Mouse (Mus musculus) limb, embryonic 14.5 days (tissue): ENCODE measurements around the gene Tspan18. TPM values are rescaled to one million over a fixed set of nuclear protein-coding genes. Genes with fewer than 3 reads are reported as not detected.
A peak's percentile ranks its signal among the peaks of the same experiment; 100 is the strongest.

ENCODE experiments used
- ATAC-seq: fragments of 200-750 bp; cut with Nextera tagmentation; 2 replicates; pipeline ENCODE4 v1.8.0; 2017; ENCODE audit warnings: low read depth, moderate number of reproducible peaks, moderate TSS enrichment; ENCODE audit not compliant: low FRiP score
- DNase-seq: peaks from one replicate; pipeline ENCODE4 v3.0.0-alpha.2; 2015; ENCODE audit warnings: low spot score
- H3K27ac ChIP-seq: fragments of 300-500 bp; sonication (generic); replicated peaks from 2 replicates; pipeline ENCODE4 v1.5.1; 2014; ENCODE audit warnings: low read depth, mild to moderate bottlenecking, low read length, moderate library complexity, mixed read lengths
- H3K27me3 ChIP-seq: fragments of 300-500 bp; sonication (generic); 2 replicates; pipeline ENCODE4 v1.6.1; 2014; ENCODE audit warnings: low read length, mixed read lengths; ENCODE audit not compliant: control insufficient read depth, insufficient read depth
- H3K36me3 ChIP-seq: fragments of 300-500 bp; sonication (generic); 2 replicates; pipeline ENCODE4 v1.6.1; 2014; ENCODE audit warnings: mild to moderate bottlenecking, low read length, moderate library complexity, mixed read lengths; ENCODE audit not compliant: control insufficient read depth, insufficient read depth
- H3K4me1 ChIP-seq: fragments of 300-500 bp; sonication (generic); 2 replicates; pipeline ENCODE4 v1.6.1; 2014; ENCODE audit warnings: antibody characterized with exemption, low read length, mixed read lengths; ENCODE audit not compliant: control insufficient read depth, insufficient read depth
- H3K4me2 ChIP-seq: fragments of 300-500 bp; sonication (generic); replicated peaks from 2 replicates; pipeline ENCODE4 v1.6.1; 2014; ENCODE audit warnings: low read depth, mild to moderate bottlenecking, low read length, moderate library complexity; ENCODE audit not compliant: severe bottlenecking
- H3K4me3 ChIP-seq: fragments of 300-500 bp; sonication (generic); replicated peaks from 2 replicates; pipeline ENCODE4 v1.5.1; 2014; ENCODE audit warnings: low read length
- H3K9ac ChIP-seq: fragments of 300-500 bp; sonication (generic); 2 replicates; pipeline ENCODE4 v1.6.1; 2014; ENCODE audit warnings: mild to moderate bottlenecking, low read depth, low read length, moderate library complexity; ENCODE audit not compliant: severe bottlenecking
- H3K9me3 ChIP-seq: fragments of 300-500 bp; sonication (generic); 2 replicates; pipeline ENCODE4 v1.6.1; 2016; ENCODE audit warnings: low read length; ENCODE audit not compliant: control insufficient read depth
- POLR2A ChIP-seq: fragments of 200-500 bp; IDR thresholded peaks from 2 replicates; pipeline ENCODE4 v1.8.0; 2012; ENCODE audit warnings: inconsistent platforms, mild to moderate bottlenecking, moderate library complexity, borderline replicate concordance; ENCODE audit not compliant: insufficient read depth, insufficient read length; ENCODE audit errors: extremely low read depth
- WGBS: fragments of 180-500 bp; shearing (Covaris S2); extraction: QIAGEN DNeasy Blood & Tissue Kit; methylation state at CpG from one replicate; pipeline ENCODE4 v1.1.7; 2014; 5-methylcytosine and 5-hydroxymethylcytosine counted together
- polyA plus RNA-seq, 2 experiments: library from polyadenylated mRNA; depleted of rRNA in 1 of 2; stranded (reverse) in 1 of 2; unstranded in 1 of 2; fragments of >200 nt; fragmentation: Nextera tagmentation in 1 of 2; extraction: Ambion mirVana in 1 of 2; gene quantifications; 2 replicates each; pipeline versions ENCODE4 v1.2.1 to v1.2.3; 2012 to 2014

Gene Tspan18
- polyA plus RNA-seq (2012; rRNA removed) (34.5 and 42.3 TPM in 2 replicates), polyA plus RNA-seq (2014; fragmentation: Nextera tagmentation; extraction: Ambion mirVana) (24.5 and 26.6 TPM in 2 replicates)

- Histone ChIP-seq H3K4me3 (peak within 1 kb of the TSS; percentile 53), H3K36me3 (no peaks in the 10 kb centered on the region), H3K4me2 (peak within 1 kb of the TSS; percentile 100), H3K4me1 (peaks cover 10% of the 10 kb centered on the region; the same call in 1 of the 2 replicates), H3K9ac (peak within 1 kb of the TSS; percentile 63), H3K27ac (peak within 1 kb of the TSS; percentile 3; the same call in 1 of the 2 replicates), H3K27me3 (no peaks in the 10 kb centered on the region; the same call in 1 of the 2 replicates), H3K9me3 (no peaks in the 10 kb centered on the region)
- ATAC-seq (peak; percentile 87), DNase-seq (peak; percentile 54)
- TF ChIP-seq POLR2A, result no peak
- under 1% methylated on average over 57 of the region's 95 CpGs for WGBS
These were observed at the start of gene Tspan18 for GRCm38 (mm10) chr2:93333817-93334731. TSS of gene Tspan18 (minus strand) at chr2:93334505.

DNA sequence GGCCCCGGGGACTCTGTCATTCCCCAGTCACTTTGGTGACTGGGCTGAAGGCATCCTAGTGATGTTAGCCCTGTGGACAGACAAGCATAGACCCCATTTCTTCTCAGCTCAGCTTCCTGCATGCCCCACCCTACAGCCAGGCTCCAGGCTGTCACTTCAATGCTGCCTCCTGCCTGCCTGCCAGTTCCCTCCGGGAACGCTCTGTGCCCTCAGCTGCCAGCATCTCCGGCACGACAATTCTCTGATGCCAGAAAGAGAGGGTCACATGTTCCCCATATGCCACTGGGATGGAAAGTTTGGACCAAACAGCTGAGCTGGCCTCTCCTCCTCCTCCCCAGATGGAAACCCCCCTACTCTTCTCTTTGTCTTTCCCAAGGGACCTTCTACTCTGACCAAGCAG is 49.5 kb upstream of the Tspan18 start:
- H3K4me2 ChIP-seq, result no peak overlapping the region
- H3K27me3 ChIP-seq, result no peaks in the 10 kb centered on the region
- WGBS, result 83% methylated on average over 5 of the region's 5 CpGs
- no peak for TF ChIP-seq POLR2A
- H3K4me3 ChIP-seq, result no peak overlapping the region
- no peak overlapping the region for H3K27ac ChIP-seq
- DNase-seq (no peak), ATAC-seq (no peak)
- no peaks in the 10 kb centered on the region for H3K4me1 ChIP-seq
- no peak overlapping the region for H3K9ac ChIP-seq
- H3K9me3 ChIP-seq, result no peaks in the 10 kb centered on the region
- no peaks in the 10 kb centered on the region for H3K36me3 ChIP-seq

DNA sequence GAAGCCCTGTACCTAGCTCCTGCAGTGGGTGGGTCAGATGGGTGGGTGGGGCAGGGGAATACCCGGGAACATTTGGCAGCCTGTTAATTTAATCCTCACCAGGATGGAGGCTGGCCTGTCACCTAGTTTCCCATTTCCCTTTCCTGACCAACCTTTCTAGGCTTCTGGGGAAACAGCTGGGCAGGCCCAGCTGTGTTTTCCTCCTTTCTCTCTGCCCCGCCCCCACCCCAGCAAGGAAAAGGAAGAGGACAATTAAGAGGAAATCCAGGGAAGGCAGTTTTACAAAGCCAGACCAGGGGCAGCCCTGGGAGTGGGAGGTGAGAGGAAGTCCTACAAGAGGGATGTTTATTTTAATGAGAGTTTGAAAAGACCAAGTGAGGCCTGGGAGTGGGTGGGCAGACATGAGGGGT is 46.4 kb upstream of the Tspan18 start:
- TF ChIP-seq POLR2A, result no peak
- no peak overlapping the region for H3K4me3 ChIP-seq
- WGBS, result 18% methylated on average over 2 of the region's 2 CpGs
- no peaks in the 10 kb centered on the region for H3K27me3 ChIP-seq
- H3K4me2 ChIP-seq, result no peak overlapping the region
- no peak for ATAC-seq
- 0 out of 2 replicates have a peak, but pooled peaks cover 6% of the 10 kb centered on the region for H3K4me1 ChIP-seq
- no peak overlapping the region for H3K27ac ChIP-seq
- no peak for DNase-seq
- H3K9ac ChIP-seq, result no peak overlapping the region
- H3K36me3 ChIP-seq, result no peaks in the 10 kb centered on the region
- H3K9me3 ChIP-seq, result no peaks in the 10 kb centered on the region

DNA sequence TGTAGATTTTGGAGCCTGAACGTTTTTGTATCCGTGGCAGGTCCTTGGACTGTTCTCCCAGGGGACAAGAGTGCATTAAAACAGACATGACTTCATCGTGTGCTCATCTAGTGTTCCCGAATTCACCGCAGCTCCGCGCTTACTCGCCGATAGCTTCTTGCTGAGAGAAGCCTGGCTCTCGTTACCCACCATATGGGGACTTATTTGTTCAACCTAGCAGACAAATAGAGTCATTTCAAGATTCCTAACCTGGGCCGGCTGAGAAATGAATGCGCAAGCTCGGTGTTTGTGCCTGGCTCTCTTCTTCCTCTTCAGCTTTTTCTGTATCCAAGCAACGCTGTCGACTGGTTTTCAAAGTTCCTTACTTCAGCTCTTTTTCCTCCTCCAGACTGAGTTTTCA is 43.5 kb upstream of the Tspan18 start:
- 41% methylated on average over 15 of the region's 15 CpGs for WGBS
- Histone ChIP-seq H3K36me3 (no peaks in the 10 kb centered on the region), H3K27me3 (no peaks in the 10 kb centered on the region), H3K9ac (no peak overlapping the region), H3K4me2 (no peak overlapping the region), H3K4me1 (0 out of 2 replicates have a peak, but pooled peaks cover 6% of the 10 kb centered on the region), H3K27ac (no peak overlapping the region; the same call in 1 of the 2 replicates), H3K4me3 (no peak overlapping the region), H3K9me3 (no peaks in the 10 kb centered on the region)
- ATAC-seq (peak; percentile 73), DNase-seq (peak; percentile 75)
- no peak for TF ChIP-seq POLR2A

DNA sequence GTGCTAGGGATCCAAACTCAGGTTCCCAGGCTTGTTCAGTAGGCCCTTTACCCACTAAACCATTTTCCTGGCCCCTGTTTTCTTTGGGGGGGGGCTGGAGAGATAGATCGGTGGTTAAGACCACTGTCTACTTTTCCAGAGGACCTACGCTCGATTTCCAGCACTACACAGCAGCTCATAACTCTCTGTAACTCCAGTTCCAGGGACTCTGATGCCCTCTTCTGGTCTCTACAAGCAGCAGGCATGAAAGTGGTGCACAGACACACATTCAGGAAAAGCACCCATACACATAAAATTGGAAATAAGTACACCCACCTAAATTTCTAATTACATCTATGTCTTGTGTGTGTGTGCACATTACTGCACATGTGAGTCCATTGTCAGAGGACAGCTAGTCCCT is 42.9 kb upstream of the Tspan18 start:
- 0 out of 2 replicates have a peak, but pooled peaks cover 6% of the 10 kb centered on the region for H3K4me1 ChIP-seq
- no peak for TF ChIP-seq POLR2A
- no peak for ATAC-seq
- H3K27me3 ChIP-seq, result no peaks in the 10 kb centered on the region
- no peaks in the 10 kb centered on the region for H3K36me3 ChIP-seq
- 97% methylated on average over 3 of the region's 3 CpGs for WGBS
- DNase-seq, result no peak
- no peaks in the 10 kb centered on the region for H3K9me3 ChIP-seq
- no peak overlapping the region for H3K9ac ChIP-seq
- no peak overlapping the region for H3K4me3 ChIP-seq
- no peak overlapping the region for H3K4me2 ChIP-seq
- H3K27ac ChIP-seq, result no peak overlapping the region
